Mouse (Mus musculus) lung, adult 2 months (tissue): ENCODE data around the gene Kcnj11.

Experiments used
- CTCF ChIP-seq: fragments of 200-500 bp; IDR thresholded peaks from 2 replicates; pipeline ENCODE4 v1.5.1; 2011; ENCODE audit warnings: mild to moderate bottlenecking, low read length, control low read depth; ENCODE audit not compliant: insufficient read depth
- POLR2A ChIP-seq: fragments of 200-500 bp; IDR thresholded peaks from 2 replicates; pipeline ENCODE4 v1.6.1; 2011; ENCODE audit warnings: low read depth, mild to moderate bottlenecking, control low read depth, low read length, borderline replicate concordance; ENCODE audit errors: extremely low read depth

DNA sequence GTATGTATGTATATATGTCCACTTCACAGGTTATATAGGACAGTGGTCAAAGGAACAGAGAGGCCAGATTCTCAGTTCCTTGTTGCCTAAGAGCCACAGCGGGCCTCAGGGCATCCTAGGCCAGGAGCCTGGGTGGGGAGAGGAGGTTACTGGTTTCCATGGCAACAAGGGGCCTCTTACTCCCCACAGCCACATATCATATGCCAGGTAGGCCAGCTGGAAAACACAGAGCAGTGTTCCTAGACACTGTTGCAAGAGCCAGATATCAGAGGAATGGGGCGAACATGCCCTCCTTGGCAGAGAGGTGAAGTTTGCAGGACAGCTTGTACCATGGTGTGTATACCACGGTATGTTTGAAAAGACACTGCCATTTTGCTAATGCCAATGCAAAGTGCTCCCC lies 12.9 kb upstream of the Kcnj11 start:
- TF ChIP-seq POLR2A (no peak), CTCF (no peak)
